Mouse (Mus musculus): ENCODE results near the gene 4930507D05Rik. TPM values are rescaled to one million over a fixed set of nuclear protein-coding genes. Genes with fewer than 3 reads are reported as not detected.
"Not testable (repeated sequence)": the region's sequence is repeated elsewhere in the genome, so short reads cannot be mapped to it uniquely, and the experiment has no call there.

Gene 4930507D05Rik
- polyA plus RNA-seq, 1 experiment from 2014 or later, result 0.27 TPM

GRCm38 (mm10) chr10:62491681-62492080, 42.4 kb downstream of the 4930507D05Rik start:
- 79% methylated on average over 3 of the region's 3 CpGs for WGBS
- ATAC-seq (ENCODE audit: insufficient read depth, low FRiP score); H3K27ac ChIP-seq (ENCODE audit: low read length): not testable (repeated sequence)

GRCm38 (mm10) chr10:62500088-62500915, 51.0 kb downstream of the 4930507D05Rik start:
- H3K9me3 ChIP-seq (replicated peaks; ENCODE audit: control insufficient read depth, low read length), result no peaks in the 10 kb centered on the region
- H3K27me3 ChIP-seq (ENCODE audit: control insufficient read depth, insufficient read depth, low read length), result no peaks in the 10 kb centered on the region
- 24% methylated on average over 15 of the region's 15 CpGs for WGBS
- H3K4me2 ChIP-seq (ENCODE audit: low read depth, low read length), result no peak overlapping the region
- no peak overlapping the region for H3K27ac ChIP-seq (ENCODE audit: low read length)
- H3K4me3 ChIP-seq (replicated peaks; ENCODE audit: low read length), result no peak overlapping the region
- H3K4me1 ChIP-seq (ENCODE audit: control insufficient read depth, insufficient read depth, low read length), result no peaks in the 10 kb centered on the region
- ATAC-seq (ENCODE audit: insufficient read depth, low FRiP score), result peak; percentile 69; the same call in 1 of the 2 replicates
- H3K36me3 ChIP-seq (ENCODE audit: control insufficient read depth, insufficient read depth, low read length), result no peaks in the 10 kb centered on the region
- no peak overlapping the region for H3K9ac ChIP-seq (ENCODE audit: low read length)

More at GRCm38 (mm10) chr10:62491681-62492080, 42.4 kb downstream of the 4930507D05Rik start:
- H3K4me2 ChIP-seq (ENCODE audit: low read depth, low read length); H3K9ac ChIP-seq (ENCODE audit: low read length); H3K4me1 ChIP-seq (ENCODE audit: control insufficient read depth, insufficient read depth, low read length); H3K9me3 ChIP-seq (replicated peaks; ENCODE audit: control insufficient read depth, low read length); H3K4me3 ChIP-seq (replicated peaks; ENCODE audit: low read length); H3K27me3 ChIP-seq (ENCODE audit: control insufficient read depth, insufficient read depth, low read length); H3K36me3 ChIP-seq (ENCODE audit: control insufficient read depth, insufficient read depth, low read length): not testable (repeated sequence)

Other genes with a start within 250 kb of the 4930507D05Rik start
- 65.5 and 80.3 TPM in 2 replicates for gene Tspan15, start 218.2 kb upstream of the 4930507D05Rik start, polyA plus RNA-seq (2015; fragmentation: Nextera tagmentation; extraction: Ambion mirVana)
- gene Tacr2, start 197.1 kb upstream of the 4930507D05Rik start, polyA plus RNA-seq (2015; fragmentation: Nextera tagmentation; extraction: Ambion mirVana), result 1.4 and 1.6 TPM in 2 replicates
- 55.0 and 67.0 TPM in 2 replicates for gene Hk1, start 69.6 kb upstream of the 4930507D05Rik start, polyA plus RNA-seq (2015; fragmentation: Nextera tagmentation; extraction: Ambion mirVana)
- gene Hkdc1, start 27.0 kb upstream of the 4930507D05Rik start, polyA plus RNA-seq (2015; fragmentation: Nextera tagmentation; extraction: Ambion mirVana), result 15.6 and 17.4 TPM in 2 replicates
- 23.9 and 26.1 TPM in 2 replicates for gene Supv3l1, start 249 bp downstream of the 4930507D05Rik start, polyA plus RNA-seq (2015; fragmentation: Nextera tagmentation; extraction: Ambion mirVana)
- 80.6 and 83.2 TPM in 2 replicates for gene Vps26a, start 37.3 kb downstream of the 4930507D05Rik start, polyA plus RNA-seq (2015; fragmentation: Nextera tagmentation; extraction: Ambion mirVana)
- 15.8 and 26.4 TPM in 2 replicates for gene Srgn, start 78.0 kb downstream of the 4930507D05Rik start, polyA plus RNA-seq (2015; fragmentation: Nextera tagmentation; extraction: Ambion mirVana)
- 23.9 and 24.7 TPM in 2 replicates for gene Kif1bp, start 129.0 kb downstream of the 4930507D05Rik start, polyA plus RNA-seq (2015; fragmentation: Nextera tagmentation; extraction: Ambion mirVana)
- 20.0 and 21.1 TPM in 2 replicates for gene Ddx21, start 152.8 kb downstream of the 4930507D05Rik start, polyA plus RNA-seq (2015; fragmentation: Nextera tagmentation; extraction: Ambion mirVana)
- gene Ddx50, start 201.7 kb downstream of the 4930507D05Rik start, polyA plus RNA-seq (2015; fragmentation: Nextera tagmentation; extraction: Ambion mirVana), result 118 and 127 TPM in 2 replicates

All from stomach, embryonic 16.5 days (tissue).